Comparison of ENCODE assay signal across 23 mouse cellular contexts in the genomic region with DNA sequence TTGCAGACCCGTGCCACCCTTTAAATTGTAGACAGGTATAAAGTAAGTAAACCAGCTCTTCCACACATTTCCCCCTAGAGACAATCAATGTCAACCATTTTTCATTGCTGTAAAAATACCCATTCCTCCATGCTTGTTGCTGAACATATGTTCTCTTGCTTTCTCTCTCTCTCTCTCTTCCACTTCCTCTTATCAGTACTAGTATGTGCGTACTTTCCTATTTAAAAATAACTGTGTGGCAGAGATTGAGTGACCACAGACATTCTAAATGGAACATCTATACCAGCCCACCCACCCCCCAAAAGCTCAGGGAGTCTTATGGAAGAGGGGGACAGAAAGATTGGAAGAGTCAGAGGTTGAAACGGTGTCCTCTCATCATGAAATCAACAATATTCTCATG. TPM values are rescaled to one million over a fixed set of nuclear protein-coding genes. Genes with fewer than 3 reads are reported as not detected.
A peak's percentile ranks its signal among the peaks of the same experiment; 100 is the strongest.
DNase-seq lines count a peak whose midpoint lies in the region; ATAC-seq and TF ChIP-seq lines count a peak whose summit lies in the region.
"Had no signal": no experiment of that assay in that cellular context is flagged by ENCODE, and none has a peak within 500 bp of the region (broad histone marks: within the 10 kb centered on the region; RNA-seq: fewer than 3 reads in every experiment).

No protein-coding gene starts in this region.

- no peak overlapping the region for H3K4me3 ChIP-seq in heart, embryonic 14.5 days (ENCODE audit: control insufficient read depth in 1 of 2, insufficient read depth in 1 of 2, low read depth in 1 of 2, low read length in 2 of 2)
- no peak overlapping the region for H3K4me3 ChIP-seq in heart, embryonic 12.5 days
- H3K4me3 ChIP-seq in heart, postnatal 0 days (ENCODE audit: low read depth, low read length), result no peak overlapping the region
- H3K4me3 ChIP-seq in MEL (ENCODE audit: control insufficient read depth in 1 of 2, insufficient read depth in 1 of 2, low read depth in 2 of 2, low read length in 2 of 2), result no peak overlapping the region
- H3K4me3 ChIP-seq: embryonic facial prominence, embryonic 12.5 days; embryonic facial prominence, embryonic 15.5 days; forebrain, embryonic 12.5 days; forebrain, embryonic 15.5 days; hindbrain, embryonic 12.5 days; hindbrain, embryonic 15.5 days had no signal

- intact Hi-C loops in heart, postnatal 36 days (cut with DNase I), result no loop called here

- TF ChIP-seq POLR2A in MEL (IDR thresholded peaks at IDR 0.05; ENCODE audit: control insufficient read depth in 1 of 2, insufficient read depth in 1 of 2, low read depth in 1 of 2, low read length in 2 of 2, poor library complexity in 1 of 2), result no peak

- no peaks in the 10 kb centered on the region for H3K79me2 ChIP-seq in MEL (ENCODE audit: control insufficient read depth, insufficient read depth, low read length, poor library complexity)

- H3K36me3 ChIP-seq in heart, embryonic 14.5 days (ENCODE audit: control insufficient read depth, insufficient read depth, low read length), result no peaks in the 10 kb centered on the region
- peaks cover 8% of the 10 kb centered on the region; the same call in 1 of the 2 replicates for H3K36me3 ChIP-seq in heart, embryonic 12.5 days
- peaks cover 7% of the 10 kb centered on the region; the same call in 1 of the 2 replicates for H3K36me3 ChIP-seq in heart, postnatal 0 days (replicated peaks; ENCODE audit: control insufficient read depth, insufficient read depth, low read length)
- H3K36me3 ChIP-seq in MEL (ENCODE audit: control insufficient read depth in 1 of 2, insufficient read depth in 2 of 2, low read length in 2 of 2), result peaks cover 0 to 6% of the 10 kb centered on the region in 2 experiments; a peak in 2 of 4 replicates
- H3K36me3 ChIP-seq: embryonic facial prominence, embryonic 12.5 days; embryonic facial prominence, embryonic 15.5 days; forebrain, embryonic 12.5 days; forebrain, embryonic 15.5 days; hindbrain, embryonic 12.5 days; hindbrain, embryonic 15.5 days had no signal

- no peak for TF ChIP-seq RAD21 in MEL (IDR thresholded peaks at IDR 0.05; ENCODE audit: low read depth, low read length)

- no peaks in the 10 kb centered on the region for H3K9me3 ChIP-seq in heart, embryonic 14.5 days (ENCODE audit: control insufficient read depth, low read length)
- H3K9me3 ChIP-seq in heart, embryonic 12.5 days (replicated peaks), result no peaks in the 10 kb centered on the region; the same call in 1 of the 2 replicates
- no peaks in the 10 kb centered on the region for H3K9me3 ChIP-seq in heart, postnatal 0 days (replicated peaks; ENCODE audit: control insufficient read depth, low read length)
- no peaks in the 10 kb centered on the region for H3K9me3 ChIP-seq in MEL (replicated peaks; ENCODE audit: insufficient read depth, low read length)
- H3K9me3 ChIP-seq: embryonic facial prominence, embryonic 12.5 days; embryonic facial prominence, embryonic 15.5 days; forebrain, embryonic 12.5 days; forebrain, embryonic 15.5 days; hindbrain, embryonic 12.5 days; hindbrain, embryonic 15.5 days had no signal

- TF ChIP-seq CTCF in heart, postnatal 0 days (IDR thresholded peaks at IDR 0.05; ENCODE audit: low read depth), result no peak
- TF ChIP-seq CTCF in MEL (IDR thresholded peaks at IDR 0.05 in 2 of 3, conservative IDR thresholded peaks at IDR 0.05 in 1 of 3; ENCODE audit: control insufficient read depth in 1 of 3, insufficient read depth in 1 of 3, low read depth in 2 of 3, low read length in 3 of 3, poor library complexity in 1 of 3, severe bottlenecking in 1 of 3), result no peak

- WGBS in heart, embryonic 14.5 days, result 60% methylated on average over 3 of the region's 3 CpGs
- 59% methylated on average over 3 of the region's 3 CpGs for WGBS in heart, embryonic 12.5 days
- WGBS in heart, postnatal 0 days, result 42% methylated on average over 3 of the region's 3 CpGs

- H3K4me1 ChIP-seq in heart, embryonic 14.5 days (ENCODE audit: control insufficient read depth in 2 of 2, insufficient read depth in 2 of 2, low read length in 2 of 2), result peaks cover 4 to 14% of the 10 kb centered on the region in 2 experiments; a peak in 3 of 4 replicates
- H3K4me1 ChIP-seq in heart, embryonic 12.5 days (replicated peaks), result peaks cover 14% of the 10 kb centered on the region
- H3K4me1 ChIP-seq in heart, postnatal 0 days (ENCODE audit: control insufficient read depth, insufficient read depth), result peaks cover 8% of the 10 kb centered on the region
- peaks cover 0 to 4% of the 10 kb centered on the region in 2 experiments; a peak in 1 of 4 replicates for H3K4me1 ChIP-seq in MEL (ENCODE audit: control insufficient read depth in 1 of 2, insufficient read depth in 2 of 2, low read length in 2 of 2)
- H3K4me1 ChIP-seq: embryonic facial prominence, embryonic 12.5 days; embryonic facial prominence, embryonic 15.5 days; forebrain, embryonic 12.5 days; forebrain, embryonic 15.5 days; hindbrain, embryonic 12.5 days; hindbrain, embryonic 15.5 days had no signal

- no peak for TF ChIP-seq EP300 in heart, postnatal 0 days (IDR thresholded peaks at IDR 0.05; ENCODE audit: low read depth)
- peak; percentile 45 to 51; a peak in 2 of 4 replicates for TF ChIP-seq EP300 in MEL (IDR thresholded peaks at IDR 0.05; ENCODE audit: low read depth in 1 of 2, low read length in 2 of 2)

- no peaks in the 10 kb centered on the region for H3K27me3 ChIP-seq in heart, embryonic 14.5 days (ENCODE audit: control insufficient read depth, insufficient read depth, low read length)
- no peaks in the 10 kb centered on the region for H3K27me3 ChIP-seq in heart, embryonic 12.5 days (replicated peaks)
- no peaks in the 10 kb centered on the region for H3K27me3 ChIP-seq in heart, postnatal 0 days (ENCODE audit: control insufficient read depth, insufficient read depth, low read length)
- H3K27me3 ChIP-seq in MEL (ENCODE audit: control insufficient read depth in 1 of 2, insufficient read depth in 2 of 2, low read length in 2 of 2), result no peaks in the 10 kb centered on the region
- H3K27me3 ChIP-seq: embryonic facial prominence, embryonic 12.5 days; embryonic facial prominence, embryonic 15.5 days; forebrain, embryonic 12.5 days; forebrain, embryonic 15.5 days; hindbrain, embryonic 12.5 days; hindbrain, embryonic 15.5 days had no signal

- no peak for ATAC-seq in heart, embryonic 14.5 days (ENCODE audit: insufficient number of reproducible peaks, insufficient read depth, low FRiP score, low read depth)
- no peak for ATAC-seq in heart, embryonic 12.5 days (ENCODE audit: insufficient number of reproducible peaks, low FRiP score)
- ATAC-seq in heart, postnatal 0 days (ENCODE audit: insufficient read depth, low read depth), result no peak
- ATAC-seq: activated CD4-positive, CD25-positive, alpha-beta regulatory T cell, adult 4 months; forebrain, embryonic 15.5 days; intestine, postnatal 0 days had no signal

- DNase-seq in heart, adult 11 months, result peak; percentile 11
- DNase-seq in heart, postnatal 36 days, result no peak
- no peak for DNase-seq in heart, postnatal 0 days (ENCODE audit: low spot score)
- DNase-seq in heart, adult 9 months (ENCODE audit: low spot score in 2 of 2), result no peak
- peak; percentile 31 for DNase-seq in MEL (ENCODE audit: low read depth, low spot score)
- DNase-seq in adrenal gland, postnatal 14 days, result no peak
- DNase-seq: adrenal gland, adult 8-10 months; adrenal gland, postnatal 36 days; cerebellum, adult 18-20 months; cerebellum, adult 9-10 months; cerebellum, postnatal 14 days; gastrocnemius, postnatal 25 days; kidney, adult 2 months had no signal

- H3K27ac ChIP-seq in heart, embryonic 14.5 days (replicated peaks in 1 of 2; ENCODE audit: control insufficient read depth in 1 of 2, insufficient read depth in 1 of 2, low read depth in 2 of 2, low read length in 2 of 2), result peak overlapping the region in 1 of 2 experiments; percentile 53; a peak in 3 of 4 replicates
- no peak overlapping the region for H3K27ac ChIP-seq in heart, embryonic 12.5 days (ENCODE audit: poor library complexity, severe bottlenecking)
- peak overlapping the region; percentile 67 for H3K27ac ChIP-seq in heart, postnatal 0 days (ENCODE audit: low read depth)
- H3K27ac ChIP-seq in MEL (ENCODE audit: control insufficient read depth, low read depth, low read length), result no peak overlapping the region
- H3K27ac ChIP-seq: embryonic facial prominence, embryonic 12.5 days; embryonic facial prominence, embryonic 15.5 days; forebrain, embryonic 12.5 days; forebrain, embryonic 15.5 days; hindbrain, embryonic 12.5 days; hindbrain, embryonic 15.5 days had no signal

- no peak overlapping the region for H3K9ac ChIP-seq in heart, embryonic 14.5 days (ENCODE audit: low read length)
- H3K9ac ChIP-seq in heart, embryonic 12.5 days, result no peak overlapping the region
- no peak overlapping the region for H3K9ac ChIP-seq in heart, postnatal 0 days (replicated peaks; ENCODE audit: low read depth, low read length)
- H3K9ac ChIP-seq in MEL (ENCODE audit: control insufficient read depth, low read depth, low read length, poor library complexity, severe bottlenecking), result no peak overlapping the region
- H3K9ac ChIP-seq: embryonic facial prominence, embryonic 12.5 days; embryonic facial prominence, embryonic 15.5 days; forebrain, embryonic 12.5 days; forebrain, embryonic 15.5 days; hindbrain, embryonic 12.5 days; hindbrain, embryonic 15.5 days had no signal

- H3K4me2 ChIP-seq in heart, embryonic 14.5 days (ENCODE audit: low read length), result peak overlapping the region; percentile 19; the same call in 1 of the 2 replicates
- no peak overlapping the region for H3K4me2 ChIP-seq in heart, embryonic 12.5 days
- H3K4me2 ChIP-seq in heart, postnatal 0 days (ENCODE audit: low read depth, low read length), result peak overlapping the region; percentile 18; the same call in 1 of the 2 replicates
- H3K4me2 ChIP-seq: embryonic facial prominence, embryonic 12.5 days; embryonic facial prominence, embryonic 15.5 days; forebrain, embryonic 12.5 days; forebrain, embryonic 15.5 days; hindbrain, embryonic 12.5 days; hindbrain, embryonic 15.5 days had no signal

TF ChIP-seq in MEL, 35 proteins besides CTCF, POLR2A, EP300 and RAD21 (continues in another document):
- no peak for TF ChIP-seq ZNF384 (IDR thresholded peaks at IDR 0.05; ENCODE audit: low read depth, low read length)
- TF ChIP-seq MXI1 (IDR thresholded peaks at IDR 0.05; ENCODE audit: low read depth, low read length), result no peak
- TF ChIP-seq ZC3H11A (IDR thresholded peaks at IDR 0.05; ENCODE audit: low read depth, low read length), result no peak
- no peak for TF ChIP-seq MYC (IDR thresholded peaks at IDR 0.05; ENCODE audit: low read depth, low read length)

RNA-seq across cellular contexts. Expression of a gene that starts 32.8 kb away (rescaled TPM):
- total RNA-seq in heart, postnatal 36 days (2021), result 10 to 100 TPM; 22.2 to 22.7 TPM
- 49.2 and 49.8 TPM in 2 replicates for polyA plus RNA-seq in heart, embryonic 14.5 days (2014; fragmentation: Nextera tagmentation; extraction: Ambion mirVana)
- polyA plus RNA-seq in heart, embryonic 12.5 days (2016; fragmentation: Nextera tagmentation; extraction: Ambion mirVana), result 53.4 and 56.1 TPM in 2 replicates
- total RNA-seq in heart, postnatal 0 days (2014; rRNA removed; ENCODE audit: low replicate concordance), result 3.9 and 11.4 TPM in 2 replicates
- 48.9 and 55.1 TPM in 2 replicates for polyA plus RNA-seq in heart, postnatal 0 days (2015; fragmentation: Nextera tagmentation; extraction: Ambion mirVana)
- total RNA-seq in MEL (2012; rRNA removed), result 3.9 and 4.5 TPM in 2 replicates
- 10 to 100 TPM in 1 of 2 experiments, not detected in 1; 38.4 TPM for polyA plus RNA-seq in MEL (2012; ENCODE audit: insufficient read depth in 1 of 2, insufficient read length in 2 of 2, low read depth in 1 of 2, low replicate concordance in 2 of 2, missing spikeins in 1 of 2)
- 27.9 and 33.1 TPM in 2 replicates for total RNA-seq in adrenal gland, postnatal 14 days (2021)

Comparison
In these comparisons a context has a peak if more than half of its experiments do, and no peak if none do; other contexts are left out.
1. DNase-seq: peak in heart, adult 11 months (single experiment) and MEL (single experiment); none in heart, postnatal 36 days (0 of 2), heart, postnatal 0 days (single experiment), heart, adult 9 months (0 of 2) and adrenal gland, postnatal 14 days (single experiment).